Mouse (Mus musculus): Measurements from ENCODE around the gene Rnf144b. TPM values are rescaled to one million over a fixed set of nuclear protein-coding genes. Genes with fewer than 3 reads are reported as not detected.

The Rnf144b gene
- total RNA-seq, 2 experiments from 2014 or later: 14.8 to 20.8 TPM

- intact Hi-C loops (cut with DNase I): no loop called here
- DNase-seq (ENCODE audit: low spot score): no peak
Measured at GRCm38 (mm10) chr13:47121333-47121889, 1.0 kb upstream of the Rnf144b start.

DNA sequence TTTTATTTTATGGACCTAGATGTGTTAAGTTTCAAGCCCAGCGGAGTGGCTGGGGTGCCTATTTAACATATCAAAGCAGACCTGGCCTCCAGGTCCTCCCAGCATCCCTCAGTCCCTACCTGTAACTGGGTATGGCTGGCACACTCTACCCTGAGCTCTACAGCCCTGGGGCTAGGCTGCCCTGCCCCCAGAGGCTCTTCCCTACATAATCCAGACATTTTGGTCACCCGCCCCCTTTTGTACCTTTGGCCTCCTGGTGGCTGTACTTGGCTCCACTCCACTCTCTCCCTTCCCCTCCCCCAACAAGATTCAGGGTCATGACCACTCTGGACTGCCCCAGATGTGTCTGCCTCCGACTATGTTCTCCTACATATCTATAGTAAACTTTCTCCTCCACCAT is 2.0 kb downstream of the Rnf144b start:
- DNase-seq (ENCODE audit: low spot score): no peak
- intact Hi-C loops (cut with DNase I): no loop called here

DNA sequence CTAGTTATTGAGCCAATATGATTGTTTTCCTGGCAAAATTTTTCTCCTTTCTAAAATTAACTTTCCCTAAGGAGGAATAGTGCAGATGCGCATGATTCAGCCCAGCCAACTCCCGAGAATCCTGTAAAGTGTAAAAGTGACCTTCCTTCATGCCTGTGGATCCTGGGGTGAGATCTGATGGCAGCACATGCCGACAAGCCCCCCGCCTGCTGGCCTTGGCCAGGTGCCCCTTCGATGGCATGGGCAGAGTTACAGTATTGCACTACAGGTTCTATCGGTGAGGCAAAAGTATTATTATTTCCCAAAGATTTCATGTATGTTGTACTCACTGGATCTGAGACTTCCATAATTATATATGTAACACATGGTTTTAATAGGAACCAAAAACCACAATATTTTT is 2.5 kb downstream of the Rnf144b start:
- intact Hi-C loops (cut with DNase I): no loop called here
- DNase-seq (ENCODE audit: low spot score): no peak

DNA sequence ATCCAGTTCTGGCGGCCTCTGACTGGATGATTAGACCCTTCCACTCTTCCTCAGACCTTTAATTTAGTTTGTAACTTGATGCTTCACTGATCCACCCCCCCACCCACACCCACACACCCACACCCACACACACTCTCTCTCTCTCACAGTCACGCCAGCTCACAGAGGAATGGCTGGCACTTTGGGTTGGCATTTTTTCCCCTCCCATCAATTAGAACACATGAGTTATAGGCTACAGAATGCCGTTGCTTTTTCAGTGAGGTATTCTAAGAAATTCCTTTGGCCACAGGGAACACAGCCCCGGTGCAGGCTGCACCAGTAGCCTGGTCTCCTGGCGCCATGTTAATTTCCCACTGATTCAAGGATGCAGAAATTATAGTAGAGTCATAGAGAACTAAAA is 3.1 kb downstream of the Rnf144b start:
- intact Hi-C loops (cut with DNase I): no loop called here
- no peak for DNase-seq (ENCODE audit: low spot score)

DNA sequence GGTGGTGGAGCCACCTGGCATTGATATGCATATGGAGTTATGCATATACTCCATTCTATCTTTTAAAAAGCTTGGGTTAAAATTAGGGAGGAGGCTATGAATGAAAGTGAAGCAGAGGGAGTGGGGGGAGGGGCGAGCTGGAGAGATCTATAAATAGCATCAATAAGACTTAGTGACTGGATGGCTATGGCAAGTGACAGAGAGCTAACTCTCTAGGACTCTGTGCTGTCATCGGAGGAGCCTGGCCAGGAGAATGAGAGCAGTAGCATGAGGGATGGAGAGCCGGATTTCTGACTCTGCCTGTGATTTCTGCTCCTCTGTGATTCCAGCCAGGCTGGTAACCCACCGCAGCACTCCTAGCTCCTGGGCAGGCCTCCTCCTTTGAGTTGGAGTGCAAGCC is 6.6 kb downstream of the Rnf144b start:
- no peak for DNase-seq (ENCODE audit: low spot score)
- intact Hi-C loops (cut with DNase I): no loop called here

- DNase-seq (ENCODE audit: low spot score): no peak
Measured at GRCm38 (mm10) chr13:47133058-47133457, 10.6 kb downstream of the Rnf144b start.

DNA sequence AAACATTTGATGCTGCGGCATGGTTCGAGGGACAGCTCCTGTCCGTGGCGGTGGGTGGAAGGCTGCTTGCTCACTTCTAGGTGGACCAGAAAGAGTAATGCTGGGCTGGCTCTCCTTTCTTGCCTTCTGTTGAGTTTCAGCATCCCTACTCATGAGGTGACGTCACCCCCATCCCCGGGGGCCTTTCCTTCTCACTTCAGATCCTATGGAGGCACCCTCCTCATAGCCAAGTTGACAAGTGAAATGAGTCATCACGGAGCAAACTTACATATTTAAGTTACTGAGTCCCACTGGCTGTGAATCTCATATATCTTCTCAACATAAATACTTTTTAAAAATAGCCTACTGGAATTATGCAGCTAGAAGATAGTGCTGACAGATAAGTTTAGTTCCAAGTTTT is 12.4 kb downstream of the Rnf144b start:
- intact Hi-C loops (cut with DNase I): no loop called here
- DNase-seq (ENCODE audit: low spot score): no peak

More at GRCm38 (mm10) chr13:47133058-47133457, 10.6 kb downstream of the Rnf144b start:
- intact Hi-C loops (cut with DNase I): no loop called here

DNA sequence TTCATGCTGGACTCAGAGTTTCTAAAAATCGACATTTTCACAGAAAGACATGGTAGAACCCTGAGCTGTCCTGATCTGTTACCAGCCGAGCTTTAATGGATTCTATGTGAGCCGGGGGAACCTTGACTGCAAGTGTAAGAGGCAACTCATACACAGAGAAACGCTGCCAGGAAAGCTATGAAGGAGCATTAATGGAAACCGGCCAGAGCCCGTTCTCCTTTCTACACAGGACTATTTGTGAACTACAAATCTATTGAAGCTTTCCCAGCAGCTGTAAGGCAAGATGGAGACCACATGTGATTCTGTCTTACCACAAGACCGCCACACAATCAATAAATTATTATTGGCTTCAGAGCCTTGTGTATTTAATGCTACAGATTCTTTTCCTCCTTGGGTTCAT is 13.3 kb downstream of the Rnf144b start:
- no peak for DNase-seq (ENCODE audit: low spot score)

DNA sequence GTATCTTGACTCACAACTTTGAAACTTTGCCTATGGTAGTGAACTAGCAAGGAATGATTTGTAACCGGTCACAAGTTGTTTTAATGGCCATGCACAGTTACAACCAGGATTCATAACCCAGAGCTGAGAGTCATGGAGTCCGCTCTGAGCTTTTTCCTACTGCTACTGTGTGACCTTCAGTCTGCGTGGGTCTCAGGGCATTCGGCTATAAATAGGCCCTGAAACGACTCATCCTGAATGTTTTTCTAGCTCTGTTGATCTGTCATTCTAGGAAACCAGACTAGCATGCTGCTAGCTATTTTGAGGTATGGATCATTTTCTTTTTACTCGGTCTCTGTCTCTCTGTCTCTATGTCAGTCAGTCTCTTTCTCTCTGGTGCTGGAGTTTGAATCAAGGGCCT is 20.3 kb downstream of the Rnf144b start:
- DNase-seq (ENCODE audit: low spot score): no peak
- intact Hi-C loops (cut with DNase I): no loop called here

More for the DNA sequence above, 13.3 kb downstream of the Rnf144b start:
- intact Hi-C loops (cut with DNase I): no loop called here

DNA sequence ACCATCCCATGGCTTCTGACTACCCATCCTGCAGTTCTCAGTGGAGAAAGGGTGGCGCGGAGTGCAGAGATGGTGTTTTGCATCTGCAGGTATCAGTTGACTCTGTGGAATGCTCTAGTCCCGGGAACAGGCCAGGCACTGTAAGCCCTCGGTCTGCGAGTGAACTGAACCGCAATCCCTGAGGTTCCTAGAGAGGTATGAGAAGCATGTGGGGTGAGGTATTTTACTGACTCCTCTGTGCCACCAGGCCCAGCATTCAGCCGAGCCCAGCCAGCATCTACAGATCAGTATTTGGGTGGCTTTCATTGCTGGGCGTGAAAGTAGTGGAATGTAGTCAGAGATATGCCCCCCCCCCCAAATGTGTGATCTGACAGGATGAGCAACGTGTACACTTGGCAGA is 23.5 kb downstream of the Rnf144b start:
- intact Hi-C loops (cut with DNase I): no loop called here
- DNase-seq (ENCODE audit: low spot score): no peak

GRCm38 (mm10) chr13:47146388-47146787 is 23.9 kb downstream of the Rnf144b start:
- intact Hi-C loops (cut with DNase I): no loop called here
- DNase-seq (ENCODE audit: low spot score): no peak

GRCm38 (mm10) chr13:47148573-47148972 is 26.1 kb downstream of the Rnf144b start:
- intact Hi-C loops (cut with DNase I): no loop called here
- DNase-seq (ENCODE audit: low spot score): no peak

GRCm38 (mm10) chr13:47149993-47150392 is 27.5 kb downstream of the Rnf144b start:
- intact Hi-C loops (cut with DNase I): loop anchor here (10.0 kb wide), 1 partner anchor 75 kb away; no protein-coding TSS in a partner anchor
- no peak for DNase-seq (ENCODE audit: low spot score)

- intact Hi-C loops (cut with DNase I): loop anchor here (10.0 kb wide), 1 partner anchor 74 kb away; no protein-coding TSS in a partner anchor
- DNase-seq (ENCODE audit: low spot score): peak; percentile 13
Measured at GRCm38 (mm10) chr13:47151060-47151459, 28.6 kb downstream of the Rnf144b start.

- intact Hi-C loops (cut with DNase I): loop anchor here (1.0 to 10.0 kb wide), 2 partner anchors 72 to 136 kb away; no protein-coding TSS in a partner anchor
- DNase-seq (ENCODE audit: low spot score): no peak
Measured at GRCm38 (mm10) chr13:47152390-47152789, 29.9 kb downstream of the Rnf144b start.

GRCm38 (mm10) chr13:47153206-47153605 is 30.8 kb downstream of the Rnf144b start:
- no peak for DNase-seq (ENCODE audit: low spot score)
- intact Hi-C loops (cut with DNase I): loop anchor here (10.0 kb wide), 1 partner anchor 72 kb away; no protein-coding TSS in a partner anchor

DNA sequence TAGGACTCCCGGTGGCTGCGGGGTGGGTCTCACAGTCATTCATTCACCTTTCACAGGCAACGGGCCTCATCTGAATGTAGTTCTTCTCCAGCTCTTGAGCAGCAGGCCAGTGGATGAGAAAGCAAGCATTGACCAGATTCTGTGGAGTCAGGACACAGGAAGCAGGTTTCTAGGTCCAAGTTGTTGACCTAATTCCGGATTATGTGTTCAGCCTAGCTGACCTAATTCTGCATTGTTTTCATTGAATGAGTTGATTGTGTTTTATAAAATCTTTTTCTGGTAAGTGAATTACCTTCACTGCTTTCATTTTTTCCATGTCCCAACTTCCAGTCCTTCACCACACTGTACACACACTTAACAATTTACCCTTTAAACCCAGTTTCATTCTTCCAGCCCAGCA is 32.4 kb downstream of the Rnf144b start:
- DNase-seq (ENCODE audit: low spot score): no peak
- intact Hi-C loops (cut with DNase I): loop anchor here (10.0 kb wide), 1 partner anchor 70 kb away; no protein-coding TSS in a partner anchor

- no peak for DNase-seq (ENCODE audit: low spot score)
- intact Hi-C loops (cut with DNase I): loop anchor here (10.0 kb wide), 1 partner anchor 68 kb away; no protein-coding TSS in a partner anchor
Measured at GRCm38 (mm10) chr13:47156841-47157240, 34.4 kb downstream of the Rnf144b start.

GRCm38 (mm10) chr13:47162001-47162400 is 39.5 kb downstream of the Rnf144b start:
- no peak for DNase-seq (ENCODE audit: low spot score)
- intact Hi-C loops (cut with DNase I): no loop called here

- intact Hi-C loops (cut with DNase I): no loop called here
- no peak for DNase-seq (ENCODE audit: low spot score)
Measured at GRCm38 (mm10) chr13:47164732-47165131, 42.3 kb downstream of the Rnf144b start.

DNA sequence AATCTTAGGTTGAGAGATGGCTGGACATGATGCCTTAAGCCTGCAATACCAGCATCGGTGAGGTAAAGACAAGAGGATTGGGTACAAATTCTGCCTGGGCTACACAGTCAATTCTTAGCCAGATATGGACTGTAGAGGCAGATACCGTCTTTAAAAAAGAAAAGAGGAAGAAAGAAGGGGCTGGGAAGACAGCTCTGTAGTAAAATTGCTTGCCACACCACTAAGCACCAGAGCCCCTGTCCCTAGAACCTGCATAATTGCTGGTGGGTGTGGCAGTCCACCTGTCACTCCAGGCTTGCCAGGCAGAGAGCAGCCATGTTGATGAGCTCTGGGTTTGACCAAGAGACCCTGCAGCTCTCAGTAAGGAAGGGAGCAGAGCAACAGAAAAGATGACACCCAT is 42.8 kb downstream of the Rnf144b start:
- intact Hi-C loops (cut with DNase I): no loop called here

GRCm38 (mm10) chr13:47168484-47168883 is 46.0 kb downstream of the Rnf144b start:
- DNase-seq (ENCODE audit: low spot score): no peak
- intact Hi-C loops (cut with DNase I): no loop called here

More for the DNA sequence above, 42.8 kb downstream of the Rnf144b start:
- no peak for DNase-seq (ENCODE audit: low spot score)

Data from heart, postnatal 25 days (tissue).